Mouse (Mus musculus) limb, embryonic 11.5 days (tissue): Measurements from ENCODE around the gene Zfpm1. TPM values are rescaled to one million over a fixed set of nuclear protein-coding genes. Genes with fewer than 3 reads are reported as not detected.
A peak's percentile ranks its signal among the peaks of the same experiment; 100 is the strongest.

Experiments used
- ATAC-seq: fragments of 200-750 bp; cut with Nextera tagmentation; 2 replicates; pipeline ENCODE4 v1.8.0; 2017; ENCODE audit warnings: low read depth; ENCODE audit not compliant: insufficient number of reproducible peaks, low FRiP score, low TSS enrichment
- DNase-seq: peaks from one replicate; pipeline ENCODE4 v3.0.0-alpha.2; 2015; ENCODE audit warnings: low spot score
- H3K27ac ChIP-seq: fragments of 300-500 bp; sonication (generic); replicated peaks from 2 replicates; pipeline ENCODE4 v1.5.1; 2014; ENCODE audit warnings: low read depth, mild to moderate bottlenecking, low read length
- H3K27me3 ChIP-seq: fragments of 300-500 bp; sonication (generic); 2 replicates; pipeline ENCODE4 v1.6.1; 2014; ENCODE audit warnings: mild to moderate bottlenecking, low read length, mixed read lengths; ENCODE audit not compliant: control insufficient read depth, insufficient read depth
- H3K36me3 ChIP-seq: fragments of 300-500 bp; sonication (generic); 2 replicates; pipeline ENCODE4 v1.6.1; 2014; ENCODE audit warnings: mild to moderate bottlenecking, low read length, moderate library complexity, mixed read lengths; ENCODE audit not compliant: control insufficient read depth, insufficient read depth
- H3K4me1 ChIP-seq: fragments of 300-500 bp; sonication (generic); 2 replicates; pipeline ENCODE4 v1.6.1; 2014; ENCODE audit warnings: low read length, mixed read lengths; ENCODE audit not compliant: control insufficient read depth, insufficient read depth
- H3K4me2 ChIP-seq: fragments of 300-500 bp; sonication (generic); 2 replicates; pipeline ENCODE4 v1.6.1; 2014; ENCODE audit warnings: low read depth, mild to moderate bottlenecking, moderate library complexity; ENCODE audit not compliant: severe bottlenecking
- H3K4me3 ChIP-seq: fragments of 300-500 bp; sonication (generic); 2 replicates; pipeline ENCODE4 v1.5.1; 2014; ENCODE audit warnings: low read depth, low read length
- H3K9ac ChIP-seq: fragments of 300-500 bp; sonication (generic); 2 replicates; pipeline ENCODE4 v1.6.1; 2014; ENCODE audit warnings: mild to moderate bottlenecking, low read length
- H3K9me3 ChIP-seq: fragments of 300-500 bp; sonication (generic); 2 replicates; pipeline ENCODE4 v1.6.1; 2016; ENCODE audit warnings: low read length; ENCODE audit not compliant: control insufficient read depth
- WGBS: fragments of 180-500 bp; shearing (Covaris S2); extraction: QIAGEN DNeasy Blood & Tissue Kit; methylation state at CpG from one replicate; pipeline ENCODE4 v1.1.7; 2014; 5-methylcytosine and 5-hydroxymethylcytosine counted together
- polyA plus RNA-seq: library from polyadenylated mRNA; unstranded; fragments of >200 nt; fragmentation: Nextera tagmentation; extraction: Ambion mirVana; gene quantifications from 2 replicates; pipeline ENCODE4 v1.2.1, GENCODE M21; 2014

The Zfpm1 gene
- polyA plus RNA-seq, 1 experiment from 2014 or later, result 1.4 TPM

DNA sequence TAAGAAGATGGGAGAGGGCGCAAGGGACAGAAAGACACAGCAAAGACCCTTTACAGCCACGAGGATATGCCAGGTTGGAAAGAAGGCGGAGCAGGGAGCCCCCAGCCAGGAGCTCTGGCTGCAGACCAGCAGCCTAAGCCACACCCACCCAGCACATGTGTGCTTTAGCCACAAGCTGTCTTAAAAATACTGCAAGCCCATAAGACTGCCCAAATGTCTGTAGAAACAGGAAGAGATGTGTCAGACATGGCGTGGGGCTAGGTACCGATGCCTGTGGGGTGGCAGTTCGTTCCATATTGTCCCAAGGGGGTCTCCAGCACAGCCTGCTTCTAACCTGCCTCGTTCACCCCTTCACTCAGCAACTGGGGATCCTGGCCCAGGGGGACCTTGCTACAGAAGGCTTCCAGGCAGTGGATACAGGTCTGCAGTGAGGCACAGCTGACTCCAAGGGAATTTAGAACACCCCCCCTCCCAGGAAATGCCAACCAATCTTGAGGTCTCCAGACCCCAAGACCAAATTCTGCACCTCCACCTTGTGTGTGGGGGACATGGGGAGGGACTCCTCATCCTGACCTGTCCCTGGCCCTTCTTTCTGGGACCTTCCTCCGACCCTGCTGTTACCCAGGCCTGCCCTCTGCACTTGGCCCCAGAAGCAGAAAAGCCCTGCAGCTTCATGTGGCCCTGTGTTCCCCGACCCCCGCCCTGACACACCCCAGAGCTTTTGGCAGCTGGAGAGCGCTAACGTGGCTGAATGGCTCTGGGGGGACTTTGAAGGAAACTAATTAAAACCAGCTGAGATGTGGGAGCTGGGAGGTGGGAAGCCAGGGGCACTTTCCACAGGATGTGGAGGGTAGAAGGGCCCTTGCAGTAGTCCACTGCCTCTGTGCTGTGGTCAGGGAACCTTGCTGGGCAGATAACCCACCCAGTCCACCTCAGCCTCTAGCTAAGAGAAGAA lies 35.4 kb upstream of the Zfpm1 start:
- Histone ChIP-seq H3K4me2 (0 out of 2 replicates have a peak overlapping the region, but pooled peaks have one; percentile 1), H3K9me3 (no peaks in the 10 kb centered on the region), H3K36me3 (no peaks in the 10 kb centered on the region), H3K27me3 (no peaks in the 10 kb centered on the region), H3K9ac (no peak overlapping the region), H3K4me3 (no peak overlapping the region), H3K4me1 (peaks cover 22% of the 10 kb centered on the region), H3K27ac (peak overlapping the region; percentile 44)
- ATAC-seq (peak; percentile 37), DNase-seq (peak; percentile 65)
- 19% methylated on average over 12 of the region's 12 CpGs for WGBS

DNA sequence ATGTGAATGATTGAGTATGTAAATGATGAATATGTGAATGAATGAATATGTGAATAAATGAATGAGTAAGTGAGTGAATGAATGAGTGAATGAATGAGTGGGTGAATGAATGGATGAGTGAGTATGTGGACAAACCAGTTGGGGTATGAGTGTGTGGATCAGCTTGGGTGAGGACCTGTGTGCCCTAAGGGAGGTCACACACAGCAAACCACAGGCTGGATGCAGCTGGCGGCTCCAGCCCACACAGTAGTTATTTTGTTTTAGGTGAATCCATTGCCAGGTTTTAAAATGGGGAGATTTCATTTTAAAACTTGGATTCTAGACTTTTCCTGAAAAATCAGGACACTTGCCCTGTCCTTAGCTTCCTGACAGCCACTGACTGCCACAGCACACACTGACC lies 30.2 kb upstream of the Zfpm1 start:
- Histone ChIP-seq H3K9ac (no peak overlapping the region), H3K4me2 (no peak overlapping the region), H3K4me3 (no peak overlapping the region), H3K27me3 (no peaks in the 10 kb centered on the region), H3K4me1 (peaks cover 13% of the 10 kb centered on the region), H3K36me3 (no peaks in the 10 kb centered on the region), H3K9me3 (no peaks in the 10 kb centered on the region), H3K27ac (no peak overlapping the region)
- no peak for DNase-seq
- no peak for ATAC-seq
- WGBS, result 86% methylated on average over 1 of the region's 1 CpGs

DNA sequence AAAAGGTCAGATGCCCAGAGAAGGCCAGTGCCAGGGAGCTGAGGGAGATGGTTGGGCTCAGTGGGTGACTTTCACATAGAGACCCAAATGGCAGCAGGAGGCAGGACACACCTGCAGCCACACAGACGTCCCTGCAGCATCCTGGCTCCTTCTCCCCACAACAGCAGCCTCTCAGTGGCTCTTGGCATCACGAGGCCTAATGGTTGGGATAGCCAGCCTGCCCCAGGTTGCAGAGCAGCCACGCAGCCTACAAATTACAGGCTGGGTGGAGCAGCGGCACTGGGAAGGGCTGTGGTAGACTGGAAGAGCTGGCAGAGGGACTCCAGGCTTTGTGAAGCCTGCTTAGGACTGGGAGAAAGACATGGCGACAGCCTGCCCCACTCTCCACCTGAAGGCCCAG lies 29.6 kb upstream of the Zfpm1 start:
- no peak overlapping the region for H3K4me3 ChIP-seq
- no peak overlapping the region for H3K9ac ChIP-seq
- H3K27me3 ChIP-seq, result no peaks in the 10 kb centered on the region
- no peaks in the 10 kb centered on the region for H3K9me3 ChIP-seq
- no peaks in the 10 kb centered on the region for H3K36me3 ChIP-seq
- peaks cover 7% of the 10 kb centered on the region for H3K4me1 ChIP-seq
- no peak for ATAC-seq
- DNase-seq, result no peak
- 58% methylated on average over 5 of the region's 5 CpGs for whole genome bisulfite sequencing
- no peak overlapping the region for H3K27ac ChIP-seq
- no peak overlapping the region for H3K4me2 ChIP-seq

DNA sequence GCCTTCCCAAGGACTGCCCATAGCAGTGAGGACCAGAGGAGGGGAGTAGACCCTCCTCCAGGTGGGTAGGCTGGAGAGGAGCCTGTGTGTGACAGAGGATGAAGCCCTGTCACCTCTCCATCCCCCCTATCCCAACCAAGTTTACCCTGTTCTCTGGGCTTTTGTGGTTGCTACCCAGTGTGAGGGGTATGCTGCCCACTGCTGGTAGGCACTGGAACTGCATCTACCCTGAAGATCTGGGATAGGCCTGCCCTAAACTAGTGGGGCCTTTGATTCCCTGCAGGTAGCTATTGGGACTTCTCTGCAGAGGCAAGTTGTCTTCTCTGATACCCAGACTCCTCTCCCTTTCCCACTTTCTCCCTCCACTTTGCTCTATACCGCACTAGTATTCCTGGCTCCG lies 22.6 kb upstream of the Zfpm1 start:
- WGBS, result 56% methylated on average over 2 of the region's 2 CpGs
- no peak overlapping the region for H3K27ac ChIP-seq
- H3K4me3 ChIP-seq, result no peak overlapping the region
- no peak overlapping the region for H3K9ac ChIP-seq
- no peaks in the 10 kb centered on the region for H3K27me3 ChIP-seq
- H3K4me1 ChIP-seq, result 0 out of 2 replicates have a peak, but pooled peaks cover 4% of the 10 kb centered on the region
- no peak overlapping the region for H3K4me2 ChIP-seq
- DNase-seq, result peak; percentile 91
- H3K9me3 ChIP-seq, result no peaks in the 10 kb centered on the region
- no peak for ATAC-seq
- H3K36me3 ChIP-seq, result no peaks in the 10 kb centered on the region

DNA sequence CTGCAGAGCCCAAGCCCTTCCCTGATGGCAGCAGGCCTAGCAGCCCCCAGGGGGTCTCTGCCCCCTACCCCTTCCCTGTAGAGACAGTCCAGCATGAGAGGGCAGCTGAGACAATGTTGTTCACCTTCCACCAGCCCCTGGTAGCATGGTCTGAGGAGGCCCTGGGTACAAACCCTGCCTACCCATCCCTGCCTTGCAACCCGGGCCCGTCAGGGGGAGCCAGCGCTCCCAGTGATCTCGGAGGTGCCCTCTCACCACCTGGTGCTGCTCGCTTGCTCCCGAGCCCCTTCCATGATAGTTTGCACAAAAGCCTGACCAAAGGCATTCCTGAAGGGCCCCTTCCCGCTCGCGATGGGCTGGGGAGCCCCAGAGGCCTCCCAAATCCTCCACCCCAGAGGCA lies 21.2 kb upstream of the Zfpm1 start:
- H3K36me3 ChIP-seq, result no peaks in the 10 kb centered on the region
- H3K27me3 ChIP-seq, result no peaks in the 10 kb centered on the region
- WGBS, result 50% methylated on average over 9 of the region's 9 CpGs
- H3K27ac ChIP-seq, result no peak overlapping the region
- DNase-seq, result no peak
- H3K4me2 ChIP-seq, result no peak overlapping the region
- 0 out of 2 replicates have a peak, but pooled peaks cover 4% of the 10 kb centered on the region for H3K4me1 ChIP-seq
- H3K4me3 ChIP-seq, result no peak overlapping the region
- no peak overlapping the region for H3K9ac ChIP-seq
- ATAC-seq, result no peak
- H3K9me3 ChIP-seq, result no peaks in the 10 kb centered on the region

DNA sequence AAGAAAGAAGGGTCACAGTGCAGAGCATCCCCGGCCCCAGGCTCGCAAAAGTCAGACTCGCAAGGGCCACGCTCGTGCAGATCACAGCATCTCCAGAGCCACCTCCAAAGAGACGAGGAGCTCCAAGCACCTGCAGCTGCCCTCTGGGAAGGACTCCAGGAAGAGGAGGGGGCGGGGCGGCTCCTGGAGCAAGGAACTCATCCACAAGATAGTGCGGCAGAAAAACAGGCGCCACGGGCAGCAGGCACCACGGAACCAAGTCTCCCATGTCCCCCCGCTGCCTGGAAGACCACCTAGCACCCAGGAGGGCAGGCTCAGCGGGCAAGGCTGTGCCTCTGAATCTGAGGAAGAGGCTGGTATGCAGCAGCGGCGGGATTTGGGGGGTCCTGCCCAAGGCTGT lies 19.1 kb upstream of the Zfpm1 start:
- Histone ChIP-seq H3K36me3 (no peaks in the 10 kb centered on the region), H3K9me3 (no peaks in the 10 kb centered on the region), H3K4me1 (no peaks in the 10 kb centered on the region), H3K4me3 (no peak overlapping the region), H3K4me2 (no peak overlapping the region), H3K9ac (no peak overlapping the region), H3K27ac (no peak overlapping the region), H3K27me3 (no peaks in the 10 kb centered on the region)
- ATAC-seq, result no peak
- 66% methylated on average over 16 of the region's 16 CpGs for WGBS
- DNase-seq, result no peak

DNA sequence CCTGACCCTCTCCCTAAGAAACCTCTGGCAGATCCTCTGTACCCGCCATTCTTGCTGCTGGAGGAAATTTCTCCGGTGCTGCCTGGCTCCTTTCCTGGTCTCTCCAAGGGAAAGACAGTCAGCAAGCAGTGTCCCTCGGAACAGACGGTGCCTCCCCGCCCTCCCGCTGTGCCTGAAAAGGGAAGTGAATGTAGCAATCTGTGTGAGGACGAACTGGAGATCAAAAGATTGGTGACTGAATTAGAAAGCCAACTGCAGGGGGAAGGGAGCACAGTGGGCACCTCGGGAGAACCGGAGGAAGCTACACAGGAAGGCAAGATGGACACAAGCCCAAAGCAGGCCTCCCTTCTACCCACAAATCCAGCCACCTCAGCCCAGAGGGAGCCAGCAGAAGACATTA lies 17.7 kb upstream of the Zfpm1 start:
- Histone ChIP-seq H3K9ac (no peak overlapping the region), H3K4me1 (no peaks in the 10 kb centered on the region), H3K9me3 (no peaks in the 10 kb centered on the region), H3K4me2 (no peak overlapping the region), H3K27ac (no peak overlapping the region), H3K27me3 (no peaks in the 10 kb centered on the region), H3K36me3 (no peaks in the 10 kb centered on the region), H3K4me3 (no peak overlapping the region)
- DNase-seq (no peak), ATAC-seq (no peak)
- 44% methylated on average over 9 of the region's 9 CpGs for WGBS

DNA sequence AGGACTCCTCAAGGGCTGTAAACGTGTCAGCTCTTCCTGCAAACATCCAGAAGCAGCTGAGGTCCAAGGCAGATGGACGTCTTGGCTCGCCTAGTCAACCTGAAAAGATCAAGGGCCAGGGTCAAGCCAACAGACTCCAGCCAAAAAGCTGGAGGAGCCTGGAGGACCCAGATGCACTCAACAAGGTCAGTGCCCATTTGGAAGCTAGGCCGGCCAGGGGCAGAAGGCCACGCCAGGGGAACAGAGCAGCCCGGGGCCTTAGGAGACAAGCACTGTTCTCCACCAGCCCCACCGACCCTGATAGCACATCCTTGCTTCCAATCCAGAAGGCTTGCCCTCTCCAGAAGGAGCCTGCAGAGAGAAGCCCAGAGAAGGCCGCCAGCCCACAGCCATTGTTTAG lies 16.4 kb upstream of the Zfpm1 start:
- Histone ChIP-seq H3K4me2 (no peak overlapping the region), H3K9ac (peak overlapping the region; percentile 22; the same call in 1 of the 2 replicates), H3K27ac (no peak overlapping the region), H3K4me3 (no peak overlapping the region), H3K9me3 (no peaks in the 10 kb centered on the region), H3K27me3 (0 out of 2 replicates have a peak, but pooled peaks cover 2% of the 10 kb centered on the region), H3K36me3 (no peaks in the 10 kb centered on the region), H3K4me1 (no peaks in the 10 kb centered on the region)
- DNase-seq (no peak), ATAC-seq (no peak)
- WGBS, result 78% methylated on average over 8 of the region's 8 CpGs
